Mouse (Mus musculus): ENCODE results near the gene Sytl1. TPM values are rescaled to one million over a fixed set of nuclear protein-coding genes. Genes with fewer than 3 reads are reported as not detected.

The Sytl1 gene
- polyA plus RNA-seq, 1 experiment: 45.2 TPM

DNA sequence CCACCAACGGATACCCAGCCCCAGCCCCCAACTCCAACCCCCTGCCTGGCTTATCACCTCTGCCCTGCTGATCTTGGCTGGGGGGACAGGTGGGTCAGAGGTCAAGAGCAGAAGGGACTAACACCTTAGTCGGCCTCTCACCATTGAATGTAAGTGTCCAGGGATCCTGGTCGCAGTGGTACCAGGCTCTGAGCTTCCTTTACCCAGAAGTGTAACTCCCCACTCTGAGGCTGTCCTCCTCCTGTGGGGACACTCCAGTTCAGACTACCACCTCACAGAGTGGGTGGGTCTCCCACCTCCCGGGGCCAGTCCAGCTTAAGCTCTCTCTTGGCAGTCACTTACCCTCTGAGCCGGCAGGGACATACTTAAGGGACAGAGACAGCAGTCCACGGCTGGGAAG is 7.5 kb downstream of the Sytl1 start:
- peaks cover 8% of the 10 kb centered on the region for H3K4me1 ChIP-seq (replicated peaks; ENCODE audit: control insufficient read depth, insufficient read depth, low read length)
- 94% methylated on average over 6 of the region's 6 CpGs for WGBS
- no peak overlapping the region for H3K4me3 ChIP-seq (ENCODE audit: control insufficient read depth, insufficient read depth, low read length)
- H3K27ac ChIP-seq (ENCODE audit: control insufficient read depth, insufficient read depth, low read length): no peak overlapping the region
- no peaks in the 10 kb centered on the region; the same call in 1 of the 2 replicates for H3K36me3 ChIP-seq (ENCODE audit: control insufficient read depth, insufficient read depth, low read length)
- no peak for TF ChIP-seq CTCF (IDR thresholded peaks at IDR 0.05; ENCODE audit: borderline replicate concordance, control insufficient read depth, extremely low read depth, insufficient read depth, low read length, poor library complexity)
- TF ChIP-seq POLR2A (IDR thresholded peaks at IDR 0.05; ENCODE audit: control insufficient read depth, extremely low read depth, insufficient read depth, low read length, poor library complexity): no peak
- H3K27me3 ChIP-seq (ENCODE audit: control insufficient read depth, insufficient read depth, low read length): no peaks in the 10 kb centered on the region
- DNase-seq: no peak

DNA sequence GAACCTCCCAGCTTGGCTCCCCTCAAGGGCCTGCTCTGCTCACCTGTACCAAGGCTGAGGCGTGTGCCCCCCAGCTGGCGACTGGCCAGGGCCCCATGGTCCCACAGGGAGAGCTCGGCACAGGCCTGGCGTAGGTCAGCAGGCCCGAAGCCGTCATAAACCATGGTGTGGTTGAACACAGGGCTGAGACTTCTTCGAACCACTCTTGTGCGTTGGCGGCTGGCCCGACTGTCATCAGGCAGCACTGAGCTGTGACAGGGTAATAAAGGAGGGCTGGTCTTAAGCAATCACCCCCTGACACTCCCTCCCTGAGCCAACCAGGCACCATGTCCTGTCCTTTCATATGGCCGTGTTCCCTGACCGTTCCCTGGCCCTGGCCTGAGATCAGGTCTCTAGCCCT is 9.5 kb downstream of the Sytl1 start:
- H3K4me3 ChIP-seq (ENCODE audit: control insufficient read depth, insufficient read depth, low read length): no peak overlapping the region
- no peak for DNase-seq
- WGBS: 94% methylated on average over 12 of the region's 12 CpGs

DNA sequence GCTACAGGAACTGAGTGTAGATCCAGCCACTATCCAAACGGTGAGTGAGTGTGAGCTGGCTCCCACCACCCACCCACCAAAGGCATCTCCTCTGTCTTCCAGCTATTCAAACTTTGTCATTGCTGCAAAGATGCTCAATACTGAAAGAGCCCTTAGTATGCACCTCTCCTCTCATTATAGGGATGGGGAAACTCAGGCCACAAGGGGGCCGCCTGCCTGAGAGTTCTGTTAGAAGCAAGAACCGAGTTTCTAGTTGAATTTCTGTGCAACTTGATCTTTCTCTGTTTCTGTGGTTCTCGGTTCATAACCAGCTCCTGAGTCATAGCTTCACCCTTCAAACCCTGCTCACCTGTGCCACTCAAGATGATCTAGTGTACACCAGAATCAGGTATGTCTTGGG is 10.8 kb downstream of the Sytl1 start:
- no peaks in the 10 kb centered on the region; the same call in 1 of the 2 replicates for H3K36me3 ChIP-seq (ENCODE audit: control insufficient read depth, insufficient read depth, low read length)
- WGBS: 74% methylated on average over 4 of the region's 4 CpGs
- H3K27ac ChIP-seq (ENCODE audit: control insufficient read depth, insufficient read depth, low read length): no peak overlapping the region
- no peak for DNase-seq
- no peak overlapping the region for H3K4me3 ChIP-seq (ENCODE audit: control insufficient read depth, insufficient read depth, low read length)
- H3K27me3 ChIP-seq (ENCODE audit: control insufficient read depth, insufficient read depth, low read length): no peaks in the 10 kb centered on the region
- H3K4me1 ChIP-seq (replicated peaks; ENCODE audit: control insufficient read depth, insufficient read depth, low read length): peaks cover 8% of the 10 kb centered on the region
- TF ChIP-seq CTCF (IDR thresholded peaks at IDR 0.05; ENCODE audit: borderline replicate concordance, control insufficient read depth, extremely low read depth, insufficient read depth, low read length, poor library complexity) (no peak), POLR2A (IDR thresholded peaks at IDR 0.05; ENCODE audit: control insufficient read depth, extremely low read depth, insufficient read depth, low read length, poor library complexity) (no peak)

More for the DNA sequence above, 9.5 kb downstream of the Sytl1 start:
- no peak for TF ChIP-seq POLR2A (IDR thresholded peaks at IDR 0.05; ENCODE audit: control insufficient read depth, extremely low read depth, insufficient read depth, low read length, poor library complexity)
- no peak for TF ChIP-seq CTCF (IDR thresholded peaks at IDR 0.05; ENCODE audit: borderline replicate concordance, control insufficient read depth, extremely low read depth, insufficient read depth, low read length, poor library complexity)
- no peaks in the 10 kb centered on the region for H3K27me3 ChIP-seq (ENCODE audit: control insufficient read depth, insufficient read depth, low read length)
- H3K4me1 ChIP-seq (replicated peaks; ENCODE audit: control insufficient read depth, insufficient read depth, low read length): peaks cover 8% of the 10 kb centered on the region
- no peaks in the 10 kb centered on the region; the same call in 1 of the 2 replicates for H3K36me3 ChIP-seq (ENCODE audit: control insufficient read depth, insufficient read depth, low read length)
- H3K27ac ChIP-seq (ENCODE audit: control insufficient read depth, insufficient read depth, low read length): no peak overlapping the region

DNA sequence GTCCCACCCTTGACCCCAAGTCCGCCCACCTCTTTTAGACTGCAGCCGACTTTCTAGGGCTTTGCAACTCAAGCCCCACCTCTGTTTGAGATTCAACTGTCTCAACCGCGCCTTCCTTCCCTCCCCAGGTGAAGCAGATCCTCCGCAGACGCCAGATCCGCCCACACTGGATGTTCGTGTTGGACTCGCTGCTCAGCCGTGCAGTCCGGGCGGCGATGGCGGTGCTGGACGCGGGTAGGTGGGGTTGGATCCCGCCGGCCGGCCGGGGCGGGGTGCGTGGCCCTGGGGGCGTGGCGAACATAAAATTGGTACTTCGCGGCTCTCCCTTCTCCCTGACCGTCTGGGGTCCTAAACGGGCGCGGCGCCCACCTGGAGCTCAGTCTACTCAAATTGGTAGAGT is 11.7 kb downstream of the Sytl1 start:
- no peak for DNase-seq
- H3K4me3 ChIP-seq (ENCODE audit: control insufficient read depth, insufficient read depth, low read length): no peak overlapping the region

DNA sequence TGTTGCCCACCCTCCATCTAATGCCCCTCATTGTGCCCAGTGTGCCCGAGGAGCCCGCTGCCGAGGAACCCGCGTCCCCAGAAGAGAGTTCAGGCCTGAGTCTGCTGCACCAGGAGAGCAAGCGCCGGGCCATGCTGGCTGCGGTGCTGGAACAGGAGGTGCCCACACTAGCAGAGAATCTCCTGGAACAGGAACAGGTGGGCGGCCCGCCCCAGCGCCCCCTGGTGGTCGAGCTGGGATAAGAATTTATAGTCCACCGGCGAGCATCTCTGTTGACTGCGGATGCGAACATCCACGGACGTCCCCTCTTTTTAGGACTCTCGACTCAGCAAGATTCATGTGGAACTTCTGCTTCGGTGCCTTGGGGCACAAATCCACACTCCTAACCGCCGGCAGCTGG is 12.3 kb downstream of the Sytl1 start:
- peak; percentile 95 for TF ChIP-seq CTCF (IDR thresholded peaks at IDR 0.05; ENCODE audit: borderline replicate concordance, control insufficient read depth, extremely low read depth, insufficient read depth, low read length, poor library complexity)
- TF ChIP-seq POLR2A (IDR thresholded peaks at IDR 0.05; ENCODE audit: control insufficient read depth, extremely low read depth, insufficient read depth, low read length, poor library complexity): no peak
- Histone ChIP-seq H3K36me3 (ENCODE audit: control insufficient read depth, insufficient read depth, low read length) (no peaks in the 10 kb centered on the region; the same call in 1 of the 2 replicates), H3K27ac (ENCODE audit: control insufficient read depth, insufficient read depth, low read length) (no peak overlapping the region), H3K4me3 (ENCODE audit: control insufficient read depth, insufficient read depth, low read length) (no peak overlapping the region), H3K27me3 (ENCODE audit: control insufficient read depth, insufficient read depth, low read length) (no peaks in the 10 kb centered on the region), H3K4me1 (replicated peaks; ENCODE audit: control insufficient read depth, insufficient read depth, low read length) (peaks cover 19% of the 10 kb centered on the region)
- WGBS: 7% methylated on average over 22 of the region's 22 CpGs
- DNase-seq: peak; percentile 89

More for the DNA sequence above, 11.7 kb downstream of the Sytl1 start:
- peaks cover 13% of the 10 kb centered on the region for H3K4me1 ChIP-seq (replicated peaks; ENCODE audit: control insufficient read depth, insufficient read depth, low read length)
- 37% methylated on average over 31 of the region's 31 CpGs for WGBS
- no peak overlapping the region for H3K27ac ChIP-seq (ENCODE audit: control insufficient read depth, insufficient read depth, low read length)
- no peaks in the 10 kb centered on the region for H3K27me3 ChIP-seq (ENCODE audit: control insufficient read depth, insufficient read depth, low read length)
- H3K36me3 ChIP-seq (ENCODE audit: control insufficient read depth, insufficient read depth, low read length): no peaks in the 10 kb centered on the region; the same call in 1 of the 2 replicates
- no peak for TF ChIP-seq CTCF (IDR thresholded peaks at IDR 0.05; ENCODE audit: borderline replicate concordance, control insufficient read depth, extremely low read depth, insufficient read depth, low read length, poor library complexity)
- TF ChIP-seq POLR2A (IDR thresholded peaks at IDR 0.05; ENCODE audit: control insufficient read depth, extremely low read depth, insufficient read depth, low read length, poor library complexity): no peak

DNA sequence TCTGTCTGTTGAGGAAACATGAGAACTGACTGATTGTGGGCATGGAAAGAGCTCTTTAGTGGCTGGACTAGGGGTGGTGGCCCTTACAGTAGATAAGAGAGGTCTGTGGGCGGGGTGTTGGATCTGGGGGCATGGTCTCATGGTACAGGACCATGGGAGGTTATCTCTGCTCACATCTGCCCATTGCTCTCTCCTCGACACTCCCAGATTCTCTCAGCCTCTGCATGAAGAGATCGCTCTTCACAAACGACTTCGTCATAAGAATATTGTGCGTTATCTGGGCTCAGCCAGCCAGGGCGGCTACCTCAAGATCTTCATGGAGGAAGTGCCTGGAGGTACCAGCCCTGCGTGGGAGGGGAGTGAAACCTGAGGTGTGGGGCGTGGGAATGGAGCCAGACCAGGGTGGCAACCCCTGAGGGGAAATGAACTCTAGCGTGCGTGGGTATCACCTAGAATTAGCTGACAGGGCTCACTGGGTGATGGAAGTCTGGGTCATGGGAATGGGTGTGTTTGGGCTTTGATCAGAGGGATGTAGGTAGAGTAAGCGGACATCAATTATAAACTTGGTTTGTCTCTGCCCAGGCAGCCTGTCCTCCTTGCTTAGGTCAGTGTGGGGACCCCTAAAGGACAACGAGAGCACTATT is 15.0 kb downstream of the Sytl1 start:
- 73% methylated on average over 13 of the region's 13 CpGs for WGBS
- no peak overlapping the region for H3K27ac ChIP-seq (ENCODE audit: control insufficient read depth, insufficient read depth, low read length)
- no peaks in the 10 kb centered on the region for H3K27me3 ChIP-seq (ENCODE audit: control insufficient read depth, insufficient read depth, low read length)
- no peak for TF ChIP-seq POLR2A (IDR thresholded peaks at IDR 0.05; ENCODE audit: control insufficient read depth, extremely low read depth, insufficient read depth, low read length, poor library complexity)
- TF ChIP-seq CTCF (IDR thresholded peaks at IDR 0.05; ENCODE audit: borderline replicate concordance, control insufficient read depth, extremely low read depth, insufficient read depth, low read length, poor library complexity): no peak
- H3K4me3 ChIP-seq (ENCODE audit: control insufficient read depth, insufficient read depth, low read length): no peak overlapping the region
- DNase-seq: no peak
- H3K4me1 ChIP-seq (replicated peaks; ENCODE audit: control insufficient read depth, insufficient read depth, low read length): peaks cover 30% of the 10 kb centered on the region
- no peaks in the 10 kb centered on the region for H3K36me3 ChIP-seq (ENCODE audit: control insufficient read depth, insufficient read depth, low read length)

Measured in thymus, adult 2 months (tissue).